Mouse (Mus musculus) hindbrain, postnatal 0 days (tissue): ENCODE measurements at regions not wholly inside any gene's neighbourhood (a gene's known extent, or its start where the extent isn't known, plus 50 kb on each side); places are given as distances from the start of the nearest gene placed in this dataset.

Experiments used
- ATAC-seq: fragments of 200-750 bp; cut with Nextera tagmentation; 2 replicates; pipeline ENCODE4 v1.8.0; 2017; ENCODE audit warnings: mild to moderate bottlenecking, moderate TSS enrichment, moderate library complexity
- DNase-seq: peaks from one replicate; pipeline ENCODE4 v3.0.0-alpha.2; 2015; ENCODE audit warnings: low spot score
- H3K27ac ChIP-seq: fragments of 300-500 bp; sonication (generic); 2 replicates; pipeline ENCODE4 v1.5.1; 2014; ENCODE audit warnings: mild to moderate bottlenecking
- H3K27me3 ChIP-seq: fragments of 300-500 bp; sonication (generic); 2 replicates; pipeline ENCODE4 v1.6.1; 2014; ENCODE audit warnings: low read length, mixed read lengths; ENCODE audit not compliant: insufficient read depth
- H3K36me3 ChIP-seq: fragments of 300-500 bp; sonication (generic); 2 replicates; pipeline ENCODE4 v1.6.1; 2014; ENCODE audit warnings: low read length, mixed read lengths; ENCODE audit not compliant: insufficient read depth
- H3K4me1 ChIP-seq: fragments of 300-500 bp; sonication (generic); 2 replicates; pipeline ENCODE4 v1.6.1; 2014; ENCODE audit warnings: antibody characterized with exemption, low read length, mixed read lengths; ENCODE audit not compliant: insufficient read depth
- H3K4me2 ChIP-seq: fragments of 300-500 bp; sonication (generic); 2 replicates; pipeline ENCODE4 v1.6.1; 2014; ENCODE audit warnings: low read depth, mild to moderate bottlenecking, low read length, moderate library complexity, mixed read lengths
- H3K4me3 ChIP-seq: fragments of 300-500 bp; sonication (generic); 2 replicates; pipeline ENCODE4 v1.5.1; 2014; ENCODE audit warnings: low read length
- H3K9ac ChIP-seq: fragments of 300-500 bp; sonication (generic); replicated peaks from 2 replicates; pipeline ENCODE4 v1.6.1; 2014; ENCODE audit warnings: mild to moderate bottlenecking, low read length, moderate library complexity, mixed read lengths
- H3K9me3 ChIP-seq: fragments of 300-500 bp; sonication (generic); 2 replicates; pipeline ENCODE4 v1.6.1; 2016; ENCODE audit warnings: low read length, mixed read lengths
- CTCF ChIP-seq: IDR thresholded peaks from 2 replicates; pipeline ENCODE4 v1.5.1; 2016; ENCODE audit warnings: antibody characterized with exemption, control low read depth, low read depth
- WGBS: fragments of 180-500 bp; shearing (Covaris S2); extraction: QIAGEN DNeasy Blood & Tissue Kit; methylation state at CpG from one replicate; pipeline ENCODE4 v1.1.7; 2014; 5-methylcytosine and 5-hydroxymethylcytosine counted together

- no peaks in the 10 kb centered on the region for H3K4me1 ChIP-seq
- H3K4me3 ChIP-seq = no peak overlapping the region
- H3K27ac ChIP-seq = no peak overlapping the region
- no peak overlapping the region for H3K9ac ChIP-seq
- H3K9me3 ChIP-seq = no peaks in the 10 kb centered on the region
- H3K27me3 ChIP-seq = no peaks in the 10 kb centered on the region
- no peak overlapping the region for H3K4me2 ChIP-seq
- ATAC-seq = no peak
- TF ChIP-seq CTCF = no peak
- 39% methylated on average over 6 of the region's 6 CpGs for WGBS
- H3K36me3 ChIP-seq = no peaks in the 10 kb centered on the region
- DNase-seq = no peak
Measured at GRCm38 (mm10) chr6:143531477-143531876, 364.5 kb downstream of the Etnk1 start.

- Histone ChIP-seq H3K27ac (no peak overlapping the region), H3K4me2 (no peak overlapping the region), H3K36me3 (no peaks in the 10 kb centered on the region), H3K4me3 (no peak overlapping the region), H3K9me3 (no peaks in the 10 kb centered on the region), H3K9ac (no peak overlapping the region), H3K4me1 (no peaks in the 10 kb centered on the region), H3K27me3 (no peaks in the 10 kb centered on the region)
- ATAC-seq (no peak), DNase-seq (no peak)
- WGBS = 96% methylated on average over 12 of the region's 12 CpGs
- TF ChIP-seq CTCF = no peak
Measured at GRCm38 (mm10) chr6:143532380-143532779, 365.4 kb downstream of the Etnk1 start.

- Histone ChIP-seq H3K9ac (no peak overlapping the region), H3K4me3 (no peak overlapping the region), H3K36me3 (no peaks in the 10 kb centered on the region), H3K27me3 (no peaks in the 10 kb centered on the region), H3K4me2 (no peak overlapping the region), H3K4me1 (no peaks in the 10 kb centered on the region), H3K27ac (no peak overlapping the region), H3K9me3 (no peaks in the 10 kb centered on the region)
- DNase-seq (no peak), ATAC-seq (no peak)
- no peak for TF ChIP-seq CTCF
- WGBS = 84% methylated on average over 12 of the region's 12 CpGs
Measured at GRCm38 (mm10) chr6:143535265-143535664, 368.2 kb downstream of the Etnk1 start.

- no peaks in the 10 kb centered on the region for H3K9me3 ChIP-seq
- 85% methylated on average over 15 of the region's 15 CpGs for WGBS
- no peak overlapping the region for H3K4me3 ChIP-seq
- H3K36me3 ChIP-seq = no peaks in the 10 kb centered on the region
- H3K4me2 ChIP-seq = no peak overlapping the region
- H3K4me1 ChIP-seq = no peaks in the 10 kb centered on the region
- H3K9ac ChIP-seq = no peak overlapping the region
- H3K27me3 ChIP-seq = no peaks in the 10 kb centered on the region
- no peak for TF ChIP-seq CTCF
- no peak for ATAC-seq
- no peak for DNase-seq
- H3K27ac ChIP-seq = no peak overlapping the region
Measured at GRCm38 (mm10) chr6:143535726-143536125, 368.7 kb downstream of the Etnk1 start.

- ATAC-seq (no peak), DNase-seq (no peak)
- Histone ChIP-seq H3K27me3 (no peaks in the 10 kb centered on the region), H3K27ac (no peak overlapping the region), H3K4me1 (no peaks in the 10 kb centered on the region), H3K36me3 (no peaks in the 10 kb centered on the region), H3K4me3 (no peak overlapping the region), H3K4me2 (no peak overlapping the region), H3K9me3 (no peaks in the 10 kb centered on the region), H3K9ac (no peak overlapping the region)
- WGBS = 87% methylated on average over 11 of the region's 11 CpGs
- no peak for TF ChIP-seq CTCF
Measured at GRCm38 (mm10) chr6:143536525-143537293, 369.7 kb downstream of the Etnk1 start.

- Histone ChIP-seq H3K36me3 (no peaks in the 10 kb centered on the region), H3K9me3 (no peaks in the 10 kb centered on the region), H3K27ac (no peak overlapping the region), H3K9ac (no peak overlapping the region), H3K27me3 (no peaks in the 10 kb centered on the region), H3K4me1 (no peaks in the 10 kb centered on the region), H3K4me2 (no peak overlapping the region), H3K4me3 (no peak overlapping the region)
- no peak for ATAC-seq
- TF ChIP-seq CTCF = no peak
- no peak for DNase-seq
- WGBS = 83% methylated on average over 10 of the region's 10 CpGs
Measured at GRCm38 (mm10) chr6:143547406-143547903, 380.4 kb downstream of the Etnk1 start.

- ATAC-seq (no peak), DNase-seq (no peak)
- no peak overlapping the region for H3K9ac ChIP-seq
- no peak overlapping the region for H3K27ac ChIP-seq
- no peak overlapping the region for H3K4me2 ChIP-seq
- TF ChIP-seq CTCF = no peak
- no peaks in the 10 kb centered on the region for H3K4me1 ChIP-seq
- H3K4me3 ChIP-seq = no peak overlapping the region
- H3K27me3 ChIP-seq = no peaks in the 10 kb centered on the region
- H3K36me3 ChIP-seq = no peaks in the 10 kb centered on the region
- H3K9me3 ChIP-seq = no peaks in the 10 kb centered on the region
- WGBS = 72% methylated on average over 3 of the region's 3 CpGs
Measured at GRCm38 (mm10) chr6:143554946-143555345, 387.9 kb downstream of the Etnk1 start.
